ENCODE assay signal across 21 mouse cellular contexts in genomic region chrX:57171269-57171668, GRCm38 (mm10). TPM values are rescaled to one million over a fixed set of nuclear protein-coding genes. Genes with fewer than 3 reads are reported as not detected.
"Had no signal": no experiment of that assay in that cellular context is flagged by ENCODE, and none has a peak within 500 bp of the region (broad histone marks: within the 10 kb centered on the region; RNA-seq: fewer than 3 reads in every experiment).

No protein-coding gene starts in this region.

- H3K36me3 ChIP-seq: liver, embryonic 13.5 days; liver, embryonic 15.5 days; midbrain, embryonic 13.5 days; midbrain, embryonic 15.5 days; neural tube, embryonic 12.5 days; stomach, embryonic 15.5 days had no signal

- H3K9me3 ChIP-seq: liver, embryonic 13.5 days; liver, embryonic 15.5 days; megakaryocyte, embryonic 14.5 days; midbrain, embryonic 13.5 days; midbrain, embryonic 15.5 days; neural tube, embryonic 12.5 days; stomach, embryonic 15.5 days had no signal

- H3K9ac ChIP-seq: liver, embryonic 13.5 days; liver, embryonic 15.5 days; liver, postnatal 0 days; midbrain, embryonic 13.5 days; midbrain, embryonic 15.5 days; neural tube, embryonic 12.5 days; stomach, embryonic 15.5 days had no signal

- H3K27ac ChIP-seq: liver, embryonic 13.5 days; liver, embryonic 15.5 days; macrophage; midbrain, embryonic 13.5 days; midbrain, embryonic 15.5 days; neural tube, embryonic 12.5 days; stomach, embryonic 15.5 days; stomach, postnatal 0 days had no signal

- DNase-seq: liver, embryonic 13.5 days; liver, postnatal 0 days; lung, postnatal 36 days; right cerebral cortex, postnatal 14 days; thymus, adult 2 months; thymus, postnatal 25 days; thymus, postnatal 4 days had no signal

- H3K4me2 ChIP-seq: liver, embryonic 11.5 days; liver, embryonic 13.5 days; liver, embryonic 15.5 days; midbrain, embryonic 11.5 days; midbrain, embryonic 13.5 days; midbrain, embryonic 15.5 days; neural tube, embryonic 12.5 days; stomach, embryonic 15.5 days had no signal

- ATAC-seq: liver, postnatal 0 days; midbrain, embryonic 13.5 days; midbrain, embryonic 15.5 days had no signal

- H3K4me3 ChIP-seq: liver, embryonic 13.5 days; liver, embryonic 15.5 days; megakaryocyte, embryonic 14.5 days; midbrain, embryonic 13.5 days; midbrain, embryonic 15.5 days; neural tube, embryonic 12.5 days; stomach, embryonic 15.5 days had no signal

- H3K4me1 ChIP-seq: liver, embryonic 13.5 days; liver, embryonic 15.5 days; megakaryocyte, embryonic 14.5 days; midbrain, embryonic 13.5 days; midbrain, embryonic 15.5 days; neural tube, embryonic 12.5 days; stomach, embryonic 15.5 days had no signal

- H3K27me3 ChIP-seq: liver, embryonic 13.5 days; liver, embryonic 15.5 days; midbrain, embryonic 13.5 days; midbrain, embryonic 15.5 days; neural tube, embryonic 12.5 days; stomach, embryonic 15.5 days had no signal

RNA-seq across cellular contexts. Expression of gene Cd40lg, which starts 40.7 kb away (rescaled TPM):
- total RNA-seq: megakaryocyte progenitor cell, adult 5-6 weeks; midbrain, postnatal 0 days; monocyte, adult 5-6 weeks had no signal
- polyA plus RNA-seq: liver, embryonic 11.5 days; liver, embryonic 13.5 days; liver, embryonic 15.5 days; liver, postnatal 0 days; macrophage; midbrain, embryonic 11.5 days; midbrain, embryonic 13.5 days; midbrain, embryonic 15.5 days; midbrain, postnatal 0 days; neural tube, embryonic 12.5 days; neural tube, embryonic 14.5 days; stomach, embryonic 15.5 days; stomach, postnatal 0 days had no signal
